Mouse (Mus musculus): ENCODE results near the gene Slc22a30. TPM values are rescaled to one million over a fixed set of nuclear protein-coding genes. Genes with fewer than 3 reads are reported as not detected.
"Not testable (repeated sequence)": the region's sequence is repeated elsewhere in the genome, so short reads cannot be mapped to it uniquely, and the experiment has no call there.

Gene Slc22a30
- 0.07 TPM in 1 of 2 replicates, not detected in the other for polyA plus RNA-seq (2015; fragmentation: Nextera tagmentation; extraction: Ambion mirVana)

DNA sequence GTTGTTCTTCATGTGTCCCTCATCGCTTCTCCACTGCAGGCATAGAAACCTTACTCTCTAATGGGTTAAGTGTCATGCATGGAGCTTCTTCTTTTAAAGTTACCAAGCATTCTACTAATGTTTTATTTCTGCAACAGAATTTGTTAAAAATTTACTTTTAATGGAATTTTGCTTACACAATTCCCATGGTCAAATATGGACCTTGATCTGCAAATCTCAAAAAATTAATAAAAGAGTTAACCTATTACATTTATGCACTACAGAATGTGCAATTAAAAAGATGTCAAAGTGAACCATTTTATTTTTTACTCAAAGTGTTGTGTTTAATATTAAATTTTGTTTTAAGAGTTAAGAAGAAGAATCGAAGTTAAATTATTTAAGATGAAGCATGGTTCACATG lies at the start of gene Slc22a30:
Gene Slc22a30, minus strand, starts transcription at position 101 of the 400 bp plus-strand sequence.
- WGBS: 85% methylated on average over 1 of the region's 2 CpGs
- not testable (repeated sequence) for H3K4me1 ChIP-seq; H3K4me2 ChIP-seq; H3K9me3 ChIP-seq; H3K27ac ChIP-seq; H3K9ac ChIP-seq; H3K36me3 ChIP-seq; ATAC-seq (ENCODE audit: borderline replicate concordance, extremely low read depth, low FRiP score, low TSS enrichment); H3K4me3 ChIP-seq; H3K27me3 ChIP-seq

DNA sequence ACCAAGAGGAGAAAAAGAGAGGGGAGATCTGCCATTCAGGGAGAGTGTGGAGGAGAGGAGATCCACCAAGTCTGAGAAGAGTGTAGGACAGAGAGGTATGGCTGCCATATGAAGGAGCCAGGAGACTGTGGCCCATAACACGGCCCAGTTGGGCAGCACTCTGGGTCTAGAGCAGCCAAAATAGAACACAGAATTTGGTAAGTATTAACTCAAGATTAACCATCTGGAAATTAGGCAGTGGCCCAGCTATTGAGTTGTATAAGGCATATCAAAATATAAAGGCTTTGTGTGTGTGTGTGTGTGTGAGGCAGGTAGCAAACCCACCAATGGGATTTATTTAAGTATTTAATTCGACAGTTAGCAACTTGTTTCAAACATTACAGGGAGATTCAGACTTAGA lies 43.4 kb upstream of the Slc22a30 start:
- no peaks in the 10 kb centered on the region for H3K27me3 ChIP-seq
- no peak overlapping the region for H3K4me2 ChIP-seq
- no peaks in the 10 kb centered on the region for H3K4me1 ChIP-seq
- H3K9me3 ChIP-seq: no peaks in the 10 kb centered on the region
- WGBS: 57% methylated on average over 2 of the region's 2 CpGs
- no peak for ATAC-seq (ENCODE audit: borderline replicate concordance, extremely low read depth, low FRiP score, low TSS enrichment)
- no peaks in the 10 kb centered on the region for H3K36me3 ChIP-seq
- no peak overlapping the region for H3K27ac ChIP-seq
- H3K4me3 ChIP-seq: no peak overlapping the region
- H3K9ac ChIP-seq: no peak overlapping the region

DNA sequence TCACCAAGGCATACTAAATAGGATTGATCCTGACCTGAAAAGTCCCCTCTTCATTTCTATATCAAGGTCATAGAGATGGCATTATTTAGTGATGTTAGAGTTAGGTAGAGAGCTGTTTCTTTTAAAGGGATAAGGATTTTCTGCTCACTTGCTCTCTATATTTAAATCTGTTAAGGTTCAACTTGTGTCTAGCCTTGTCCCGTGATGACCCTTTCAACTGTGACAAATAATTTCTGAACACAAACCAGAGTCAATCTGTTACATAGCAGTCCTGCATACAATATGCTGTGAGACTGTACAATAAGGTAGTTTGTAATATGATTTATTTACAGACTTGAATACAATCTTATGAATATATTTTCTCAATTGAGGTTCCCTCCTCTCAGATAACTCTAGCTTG lies 42.6 kb upstream of the Slc22a30 start:
- no peak for ATAC-seq (ENCODE audit: borderline replicate concordance, extremely low read depth, low FRiP score, low TSS enrichment)
- no peak overlapping the region for H3K9ac ChIP-seq
- no peak overlapping the region for H3K27ac ChIP-seq

DNA sequence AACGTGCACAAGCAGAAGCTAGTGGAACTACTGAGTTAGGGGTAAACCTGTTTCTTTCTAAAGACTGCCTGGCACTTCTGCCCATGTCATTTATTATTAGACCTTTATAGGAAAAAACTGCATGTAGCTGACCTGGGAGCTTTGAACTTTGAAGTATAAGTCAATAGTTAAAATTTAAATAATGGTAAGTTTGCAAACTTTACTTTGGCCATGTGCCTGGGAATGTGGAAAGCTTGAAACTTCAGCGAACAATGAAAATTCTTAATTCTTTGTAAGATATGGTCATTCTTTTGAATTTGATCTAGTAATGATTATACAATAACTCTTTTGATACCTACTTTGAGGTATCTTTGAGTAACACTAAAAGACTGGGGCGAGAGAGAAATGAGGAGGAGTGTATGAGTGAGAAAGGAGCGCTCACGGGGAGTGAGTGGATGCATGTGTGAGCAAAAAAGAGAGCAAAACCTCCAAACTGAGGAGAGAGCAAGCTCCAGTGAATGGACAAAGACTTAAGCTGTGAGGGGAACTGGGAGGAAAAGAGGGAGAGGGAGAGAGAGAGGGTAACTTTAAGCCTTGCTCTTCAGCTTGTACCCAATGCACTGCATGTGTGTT lies 26.2 kb upstream of the Slc22a30 start:
- Histone ChIP-seq H3K4me3 (no peak overlapping the region), H3K4me2 (no peak overlapping the region), H3K27ac (peak overlapping the region; percentile 50), H3K9me3 (no peaks in the 10 kb centered on the region), H3K9ac (no peak overlapping the region), H3K36me3 (no peaks in the 10 kb centered on the region), H3K4me1 (no peaks in the 10 kb centered on the region), H3K27me3 (no peaks in the 10 kb centered on the region)
- ATAC-seq (ENCODE audit: borderline replicate concordance, extremely low read depth, low FRiP score, low TSS enrichment): peak; percentile 52
- 66% methylated on average over 5 of the region's 5 CpGs for WGBS

More for the DNA sequence above, 42.6 kb upstream of the Slc22a30 start:
- Histone ChIP-seq H3K4me2 (no peak overlapping the region), H3K4me1 (no peaks in the 10 kb centered on the region), H3K27me3 (no peaks in the 10 kb centered on the region), H3K36me3 (no peaks in the 10 kb centered on the region), H3K4me3 (no peak overlapping the region), H3K9me3 (no peaks in the 10 kb centered on the region)
- WGBS: 72% methylated on average over 1 of the region's 1 CpGs

DNA sequence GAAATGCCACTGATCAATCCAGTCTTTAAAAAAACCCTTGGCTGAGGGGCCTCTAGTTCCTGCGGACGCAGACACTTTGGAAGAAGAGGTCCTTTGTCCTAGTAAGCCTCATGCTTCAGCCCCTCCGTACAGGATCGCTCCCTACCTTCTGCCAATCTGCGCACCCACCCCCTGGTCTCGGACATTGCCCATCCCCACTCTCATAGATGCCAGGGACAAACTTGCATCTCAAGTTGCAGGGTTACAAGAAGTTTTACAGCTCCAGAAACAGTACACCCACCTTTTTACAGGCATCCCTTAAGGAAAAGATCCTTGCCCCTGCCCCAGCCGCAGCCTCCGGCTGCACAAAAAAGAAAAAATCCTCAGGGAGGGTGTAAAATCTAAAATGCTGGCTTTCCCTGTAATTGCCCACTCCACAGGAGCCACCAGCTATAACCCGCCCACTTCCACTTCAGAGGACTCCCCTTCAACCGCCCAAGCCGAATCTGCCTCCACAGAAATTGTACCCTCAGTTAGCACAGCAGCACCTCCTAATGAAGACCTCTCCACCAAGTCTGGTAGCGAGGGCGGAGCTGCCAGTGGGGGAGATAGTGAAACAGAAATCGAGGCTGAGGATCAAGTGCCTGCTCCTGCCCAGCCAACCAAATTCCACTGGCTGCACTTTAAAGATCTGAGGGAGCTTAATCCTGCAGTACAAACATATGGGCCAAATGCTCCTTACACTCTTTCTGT lies 2.5 kb upstream of the Slc22a30 start:
- not testable (repeated sequence) for H3K9ac ChIP-seq, H3K9me3 ChIP-seq, H3K36me3 ChIP-seq, H3K4me1 ChIP-seq, H3K27me3 ChIP-seq, H3K4me3 ChIP-seq
- 0 out of 2 replicates have a peak overlapping the region, but pooled peaks have one; percentile 29 for H3K27ac ChIP-seq
- WGBS: 50% methylated on average over 14 of the region's 14 CpGs
- peak overlapping the region; percentile 6; the same call in 1 of the 2 replicates for H3K4me2 ChIP-seq
- ATAC-seq (ENCODE audit: borderline replicate concordance, extremely low read depth, low FRiP score, low TSS enrichment): 0 out of 2 replicates have a peak, but pooled peaks have one; percentile 39

Other genes with a start within 250 kb of the Slc22a30 start
- gene Slc22a29, start 186.2 kb downstream of the Slc22a30 start, polyA plus RNA-seq (2015; fragmentation: Nextera tagmentation; extraction: Ambion mirVana): 0.21 TPM in 1 of 2 replicates, not detected in the other
- gene Slc22a8, start 186.1 kb upstream of the Slc22a30 start, polyA plus RNA-seq (2015; fragmentation: Nextera tagmentation; extraction: Ambion mirVana): 0.09 and 0.24 TPM in 2 replicates
- gene Slc22a6, start 212.9 kb upstream of the Slc22a30 start, polyA plus RNA-seq (2015; fragmentation: Nextera tagmentation; extraction: Ambion mirVana): 0.11 TPM in 2 replicates